Mouse (Mus musculus): ENCODE measurements around the gene Gm27235.
"Not testable (repeated sequence)": the region's sequence is repeated elsewhere in the genome, so short reads cannot be mapped to it uniquely, and the experiment has no call there.

Gm27235 gene

DNA sequence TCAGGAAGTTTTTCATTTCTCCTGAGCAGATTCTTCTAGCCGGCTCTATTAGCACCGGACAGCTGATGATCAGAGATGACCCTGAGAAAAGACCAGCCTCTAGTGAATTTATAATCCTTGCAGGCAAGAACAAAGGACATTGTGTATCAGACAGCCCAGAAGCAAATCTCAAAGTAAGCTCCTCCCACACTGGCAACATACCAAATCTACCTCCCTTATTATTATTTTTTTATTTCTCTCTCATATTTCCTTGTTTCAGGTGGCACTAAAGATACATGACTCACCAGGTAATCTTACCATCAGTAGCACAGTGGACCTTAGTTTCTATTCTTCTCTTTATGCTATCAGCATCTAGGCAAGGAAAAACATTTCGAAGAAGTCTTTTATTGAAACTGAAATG is at the start of gene Gm27235, which contains the start of gene D730048I06Rik:
TSS of gene Gm27235 (minus strand) at position 101 of the 400 bp plus-strand sequence.
TSS of gene D730048I06Rik (minus strand) at position 112 of the 400 bp plus-strand sequence.
- in situ Hi-C loops (cut with MboI, MseI) = no loop called here

DNA sequence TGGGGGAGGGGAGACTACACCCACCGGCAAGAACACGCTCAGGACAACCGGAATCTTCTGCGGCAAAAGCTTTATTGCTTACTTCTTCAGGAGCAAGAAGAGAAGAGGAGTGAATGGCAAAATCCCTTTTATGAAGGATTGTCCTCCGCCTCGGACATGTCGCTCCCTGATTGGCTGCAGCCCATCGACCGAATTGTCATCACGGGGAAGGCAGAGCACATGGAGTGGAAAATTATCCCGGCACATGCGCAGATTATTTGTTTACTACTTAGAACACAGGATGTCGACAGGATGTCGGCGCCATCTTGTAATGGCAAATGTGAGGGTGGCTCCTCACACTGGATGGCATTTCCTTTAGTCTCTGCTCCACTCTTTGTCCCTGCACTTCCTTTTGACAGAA is 28.0 kb upstream of the Gm27235 start:
- in situ Hi-C loops (cut with MboI, MseI) = not testable (repeated sequence)

DNA sequence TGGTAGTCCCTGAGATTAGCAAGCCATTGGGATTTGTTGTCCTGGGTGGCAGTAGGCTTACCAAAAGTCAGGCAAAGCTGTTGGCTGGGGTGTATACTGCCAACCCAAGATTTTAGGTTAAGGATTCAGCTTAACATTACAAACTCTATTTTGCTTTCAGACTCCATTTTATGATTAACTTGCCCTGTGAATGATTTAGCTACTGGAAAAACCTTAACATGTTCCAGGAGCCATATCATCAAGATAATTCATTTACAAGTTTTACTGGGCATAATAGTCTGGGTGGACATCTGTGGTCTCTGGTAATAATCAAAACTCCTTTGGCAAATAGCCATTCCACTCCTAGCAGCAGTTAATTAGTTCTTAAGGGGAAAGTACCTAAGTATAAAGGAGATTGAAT is 8.2 kb upstream of the Gm27235 start:
- in situ Hi-C loops (cut with MboI, MseI) = no loop called here

GRCm38 (mm10) chr9:35778009-35778408 is 11.9 kb downstream of the Gm27235 start, which contains the start of gene Gm17727:
TSS of gene Gm17727 (minus strand) at chr9:35778109.
- in situ Hi-C loops (cut with MboI, MseI) = no loop called here

DNA sequence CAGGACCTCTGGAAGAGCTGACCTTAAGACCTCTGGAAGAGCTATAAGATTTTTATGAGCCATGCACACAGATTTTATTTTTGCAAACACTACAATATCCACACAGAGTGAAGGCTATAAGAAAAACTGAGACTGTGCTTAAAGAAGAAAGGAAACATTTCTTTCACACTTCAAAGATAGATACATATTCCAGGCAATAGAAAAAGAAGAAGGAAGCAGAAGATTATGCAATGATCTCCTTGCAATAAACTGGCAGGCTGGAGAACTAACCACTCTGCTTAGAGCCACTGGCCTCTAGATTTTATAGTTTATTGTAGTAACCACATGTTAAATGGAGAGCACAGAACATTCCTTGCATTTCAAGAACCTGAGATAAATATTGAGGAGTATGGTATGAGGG is 33.1 kb downstream of the Gm27235 start:
- in situ Hi-C loops (cut with MboI, MseI) = no loop called here

DNA sequence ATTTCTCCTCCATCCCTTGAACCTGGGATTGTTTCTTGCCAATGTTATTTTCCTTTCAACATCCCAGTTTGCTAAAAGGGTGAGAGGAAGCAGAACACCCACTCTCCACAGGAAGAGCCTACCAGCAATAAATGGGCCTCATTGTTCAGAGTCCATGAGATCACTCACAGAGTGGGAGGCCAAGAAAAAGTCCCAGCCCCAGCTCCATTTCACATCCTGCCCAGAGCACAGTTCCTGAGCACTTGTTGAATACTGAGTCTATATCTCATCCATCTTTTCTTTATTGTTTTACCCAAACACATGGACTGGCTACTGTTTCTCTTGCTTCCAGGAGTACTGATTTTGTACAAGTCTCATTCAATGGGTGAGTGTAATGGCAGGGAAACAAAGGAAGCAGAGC is 49.2 kb downstream of the Gm27235 start, which contains the start of gene Gm17677:
TSS of gene Gm17677 (plus strand) at position 301 of the 400 bp plus-strand sequence.
- in situ Hi-C loops (cut with MboI, MseI) = no loop called here
